Mouse (Mus musculus) testis, adult 2 months (tissue): Measurements from ENCODE around the gene Syt3. TPM values are rescaled to one million over a fixed set of nuclear protein-coding genes. Genes with fewer than 3 reads are reported as not detected.
A peak's percentile ranks its signal among the peaks of the same experiment; 100 is the strongest.

ENCODE experiments used
- H3K27ac ChIP-seq: fragments of 200-500 bp; 2 replicates; pipeline ENCODE4 v1.5.1; 2012; ENCODE audit warnings: low read depth, low read length; ENCODE audit not compliant: control insufficient read depth, insufficient read depth
- H3K27me3 ChIP-seq: fragments of 200-500 bp; 2 replicates; pipeline ENCODE4 v1.6.1; 2012; ENCODE audit warnings: mild to moderate bottlenecking, low read length, moderate library complexity; ENCODE audit not compliant: control insufficient read depth, insufficient read depth
- H3K36me3 ChIP-seq: fragments of 200-500 bp; 2 replicates; pipeline ENCODE4 v1.6.1; 2012; ENCODE audit warnings: mild to moderate bottlenecking, low read length; ENCODE audit not compliant: control insufficient read depth, insufficient read depth
- H3K4me1 ChIP-seq: fragments of 200-500 bp; 2 replicates; pipeline ENCODE4 v1.6.1; 2012; ENCODE audit warnings: low read length; ENCODE audit not compliant: control insufficient read depth, insufficient read depth
- H3K4me3 ChIP-seq: fragments of 200-500 bp; 2 replicates; pipeline ENCODE4 v1.5.1; 2012; ENCODE audit warnings: low read depth, mild to moderate bottlenecking, low read length, moderate library complexity, mixed read lengths; ENCODE audit not compliant: control insufficient read depth
- CTCF ChIP-seq: fragments of 200-500 bp; IDR thresholded peaks from 2 replicates; pipeline ENCODE4 v1.5.1; 2012; ENCODE audit warnings: low read depth, mild to moderate bottlenecking, inconsistent platforms, low read length, moderate library complexity; ENCODE audit not compliant: control insufficient read depth, insufficient read depth, insufficient replicate concordance
- POLR2A ChIP-seq: fragments of 200-500 bp; IDR thresholded peaks from 2 replicates; pipeline ENCODE4 v1.6.1; 2012; ENCODE audit warnings: low read depth, mild to moderate bottlenecking, inconsistent platforms, low read length, moderate library complexity; ENCODE audit not compliant: control insufficient read depth
- polyA plus RNA-seq: library from polyadenylated mRNA; depleted of rRNA; stranded (reverse); fragments of >200 nt; gene quantifications from 2 replicates; pipeline ENCODE4 v1.2.3, GENCODE M21; 2012

The Syt3 gene
- polyA plus RNA-seq, 1 experiment: 2.0 TPM

DNA sequence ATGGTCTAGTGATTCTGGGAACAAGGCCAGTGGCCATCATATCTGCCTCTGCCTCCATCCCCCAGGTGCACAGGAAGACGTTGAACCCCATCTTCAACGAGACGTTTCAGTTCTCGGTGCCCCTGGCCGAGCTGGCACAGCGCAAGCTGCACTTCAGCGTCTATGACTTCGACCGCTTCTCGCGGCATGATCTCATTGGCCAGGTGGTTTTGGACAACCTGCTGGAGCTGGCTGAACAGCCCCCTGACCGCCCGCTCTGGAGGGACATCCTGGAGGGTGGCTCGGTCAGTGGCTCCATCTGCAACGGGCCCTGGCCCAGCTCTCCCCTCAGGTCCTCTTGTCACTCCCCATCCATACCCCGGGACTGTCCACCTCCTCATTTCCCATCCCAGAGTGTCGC, 9.4 kb downstream of the Syt3 start:
- TF ChIP-seq POLR2A: no peak
- no peak for TF ChIP-seq CTCF
- peaks cover 11% of the 10 kb centered on the region for H3K4me1 ChIP-seq
- H3K4me3 ChIP-seq: no peak overlapping the region
- no peak overlapping the region for H3K27ac ChIP-seq
- H3K36me3 ChIP-seq: no peaks in the 10 kb centered on the region
- H3K27me3 ChIP-seq: no peaks in the 10 kb centered on the region

DNA sequence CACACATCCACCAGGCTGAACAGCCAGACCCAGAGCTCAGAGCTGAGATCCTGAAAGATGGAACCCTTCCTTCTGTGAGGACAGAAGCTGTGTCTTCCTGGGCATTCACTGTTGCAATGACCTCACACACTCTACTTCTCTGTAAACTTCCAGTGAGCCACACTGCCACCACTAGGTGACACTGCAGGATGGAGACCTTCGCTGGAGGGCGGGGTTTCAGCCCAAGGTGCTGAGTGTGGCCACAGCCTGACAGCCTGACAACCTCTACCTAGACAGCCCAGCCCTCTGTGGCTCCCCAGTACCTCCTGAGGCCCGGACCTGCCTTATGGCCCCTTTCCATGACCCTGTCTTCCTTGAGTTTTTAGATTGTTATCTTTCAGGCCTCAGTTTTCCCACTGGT, 14.7 kb downstream of the Syt3 start:
- Histone ChIP-seq H3K36me3 (no peaks in the 10 kb centered on the region), H3K27me3 (no peaks in the 10 kb centered on the region), H3K27ac (no peak overlapping the region), H3K4me3 (no peak overlapping the region), H3K4me1 (peaks cover 11% of the 10 kb centered on the region)
- TF ChIP-seq POLR2A (no peak), CTCF (peak; percentile 14; the same call in 1 of the 2 replicates)

DNA sequence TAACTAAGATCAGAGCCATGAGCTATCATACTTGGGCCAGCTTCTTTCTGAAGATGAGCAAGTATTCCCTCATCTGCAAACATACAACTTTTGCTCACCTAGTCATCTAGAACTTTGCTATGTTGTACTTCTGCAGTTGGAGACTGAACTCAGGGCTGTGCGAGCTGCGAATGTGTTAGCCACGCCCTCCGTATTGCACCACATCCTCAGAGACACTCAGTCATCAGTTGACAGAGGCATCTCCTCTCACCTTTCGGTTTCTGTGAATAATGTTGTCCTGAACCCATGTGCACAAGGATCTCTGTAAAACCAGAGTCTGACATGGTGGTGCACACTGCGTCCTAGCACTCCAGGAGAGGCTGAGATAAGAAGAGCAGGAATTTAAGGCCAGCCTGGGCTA, 17.8 kb downstream of the Syt3 start:
- H3K27me3 ChIP-seq: no peaks in the 10 kb centered on the region
- H3K36me3 ChIP-seq: no peaks in the 10 kb centered on the region
- TF ChIP-seq POLR2A: no peak
- TF ChIP-seq CTCF: no peak
- H3K4me1 ChIP-seq: peaks cover 4% of the 10 kb centered on the region
- no peak overlapping the region for H3K4me3 ChIP-seq
- H3K27ac ChIP-seq: no peak overlapping the region

DNA sequence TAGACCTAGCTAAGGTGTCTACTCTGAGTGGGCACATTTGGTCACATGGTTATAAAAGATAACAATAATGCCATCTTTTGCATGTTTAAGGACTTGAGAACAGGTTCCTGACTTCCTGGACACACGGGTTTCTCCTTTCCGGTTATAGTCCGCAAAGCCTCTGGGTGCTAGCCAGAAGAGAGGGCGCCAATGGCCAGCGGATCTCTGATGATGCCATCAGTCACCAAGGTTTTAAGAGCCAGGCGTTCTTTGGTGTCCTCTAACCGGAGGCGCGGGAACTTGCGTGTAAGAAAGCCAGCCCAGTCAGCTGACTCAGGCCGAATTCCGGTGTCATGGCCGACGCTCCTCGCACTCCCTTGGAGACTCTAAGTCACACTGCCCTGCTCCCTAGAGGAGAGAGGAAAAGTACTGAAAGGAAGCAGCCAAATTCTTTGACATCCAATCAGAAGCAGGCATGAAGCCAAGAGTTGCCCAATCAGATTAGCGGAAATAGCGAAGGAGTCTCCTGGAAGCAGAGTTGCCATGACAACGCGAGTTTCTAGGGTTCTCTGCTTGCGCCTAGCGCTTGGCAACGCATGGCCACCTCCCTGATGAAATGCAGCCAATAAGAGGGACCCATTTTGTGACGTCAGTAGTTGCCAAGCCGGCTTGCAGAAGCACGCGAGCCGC, 21.6 kb downstream of the Syt3 start:
- 0 out of 2 replicates have a peak overlapping the region, but pooled peaks have one; percentile 34 for H3K27ac ChIP-seq
- no peaks in the 10 kb centered on the region for H3K36me3 ChIP-seq
- peaks cover 4% of the 10 kb centered on the region for H3K4me1 ChIP-seq
- peak overlapping the region; percentile 83 for H3K4me3 ChIP-seq
- peak; percentile 56; the same call in 1 of the 2 replicates for TF ChIP-seq POLR2A
- no peak for TF ChIP-seq CTCF
- no peaks in the 10 kb centered on the region for H3K27me3 ChIP-seq

DNA sequence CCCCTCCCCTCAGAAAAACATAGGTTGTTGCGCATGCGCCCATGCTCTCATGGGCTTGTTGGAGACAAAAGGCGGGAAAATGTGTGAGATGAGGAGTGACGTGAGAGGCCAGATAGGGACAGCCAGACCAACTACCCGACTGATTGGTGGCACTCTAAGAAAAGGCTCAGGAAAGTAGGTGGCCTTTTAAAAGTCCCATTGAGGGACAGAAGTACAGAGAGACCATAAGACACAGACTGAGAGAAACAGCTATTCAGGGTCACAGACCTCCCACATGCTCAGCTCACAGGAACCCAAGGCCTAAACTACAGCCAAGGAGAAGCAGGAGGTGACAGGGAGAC, 22.1 kb downstream of the Syt3 start:
- Histone ChIP-seq H3K27me3 (no peaks in the 10 kb centered on the region), H3K4me1 (peaks cover 4% of the 10 kb centered on the region), H3K27ac (no peak overlapping the region), H3K36me3 (no peaks in the 10 kb centered on the region), H3K4me3 (peak overlapping the region; percentile 71)
- TF ChIP-seq CTCF (no peak), POLR2A (no peak)

DNA sequence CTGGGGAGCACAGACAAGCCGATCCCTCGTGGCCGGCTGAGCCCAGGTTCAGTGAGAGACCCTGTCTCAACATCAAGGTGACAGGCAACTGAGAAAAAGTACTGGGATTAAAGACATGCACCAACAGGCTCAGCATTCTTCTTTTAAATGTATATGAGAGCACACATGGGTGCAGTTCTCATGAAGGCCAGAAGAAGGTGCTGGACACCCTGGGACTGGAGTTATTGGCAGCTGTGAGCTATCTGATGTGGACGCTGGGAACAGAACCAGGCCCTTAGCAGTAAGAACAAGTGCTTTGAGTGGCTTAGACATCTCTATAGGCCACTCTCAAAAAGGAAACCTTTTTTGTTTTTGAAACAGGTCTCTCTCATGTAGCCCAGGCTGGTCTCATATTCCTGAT, 27.2 kb downstream of the Syt3 start:
- Histone ChIP-seq H3K36me3 (no peaks in the 10 kb centered on the region), H3K4me3 (no peak overlapping the region), H3K27ac (no peak overlapping the region), H3K4me1 (peaks cover under 1% of the 10 kb centered on the region), H3K27me3 (no peaks in the 10 kb centered on the region)
- TF ChIP-seq POLR2A (no peak), CTCF (no peak)

DNA sequence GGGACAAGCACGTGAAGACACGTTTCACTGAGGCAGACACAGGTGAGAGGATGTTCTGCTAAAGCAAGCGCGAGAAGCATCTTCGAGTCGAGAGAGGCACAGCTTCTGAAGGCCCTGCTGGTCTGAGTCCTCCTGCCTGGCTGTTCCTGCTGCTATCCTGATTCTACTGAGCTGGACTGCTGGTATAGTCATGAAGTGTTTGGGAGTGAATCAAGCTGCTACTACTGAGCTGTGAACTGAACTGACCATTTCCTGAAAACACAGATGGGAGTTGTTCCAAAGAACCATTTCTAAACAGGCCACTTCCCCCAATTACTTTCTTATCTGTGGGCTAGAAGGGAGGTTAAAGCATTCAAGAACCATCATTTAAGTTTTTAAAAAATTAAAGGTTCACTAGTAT, 29.4 kb downstream of the Syt3 start:
- no peak for TF ChIP-seq CTCF
- TF ChIP-seq POLR2A: no peak
- Histone ChIP-seq H3K4me1 (no peaks in the 10 kb centered on the region), H3K4me3 (no peak overlapping the region), H3K27me3 (no peaks in the 10 kb centered on the region), H3K36me3 (no peaks in the 10 kb centered on the region), H3K27ac (no peak overlapping the region)
